Mouse (Mus musculus) ES-Bruce4 (cell line): Measurements from ENCODE around the gene Arhgef10l.

Source experiments
- CTCF ChIP-seq: IDR thresholded peaks from one replicate; pipeline ENCODE4 v1.8.1; 2011; ENCODE audit warnings: low read depth, low read length
- POLR2A ChIP-seq: IDR thresholded peaks from one replicate; pipeline ENCODE4 v1.8.1; 2011; ENCODE audit warnings: low read length; ENCODE audit not compliant: insufficient read depth

DNA sequence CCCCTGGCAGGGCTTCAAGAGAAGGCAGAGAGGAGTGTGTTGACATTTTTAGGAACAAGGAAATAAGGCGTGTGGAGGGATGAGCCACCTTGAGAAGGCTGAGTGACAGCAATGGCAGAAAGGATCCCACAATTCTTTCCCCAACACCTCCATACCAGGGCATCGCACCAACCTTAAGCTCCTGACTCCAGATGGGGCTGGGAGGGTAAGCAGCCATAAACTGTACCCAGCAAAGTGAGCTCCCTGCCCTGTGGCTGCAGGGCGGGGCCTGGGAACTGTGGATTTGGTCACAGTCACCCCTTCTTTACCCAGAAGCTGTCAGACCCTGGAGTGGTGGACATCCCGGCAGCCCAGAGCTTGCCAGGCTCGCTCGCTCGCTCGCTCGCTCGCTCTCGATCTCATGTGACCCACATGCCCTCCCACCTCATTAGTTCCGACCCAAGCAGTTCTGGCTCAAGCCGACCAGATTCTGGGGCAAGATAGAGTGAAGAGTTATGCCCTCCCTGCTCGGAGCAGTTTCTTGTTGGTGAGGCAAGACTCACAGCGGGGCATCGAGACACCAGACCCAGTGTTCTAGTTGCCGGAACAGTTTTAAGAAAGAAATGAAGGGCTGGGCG, 4.3 kb downstream of the Arhgef10l start:
- no peak for TF ChIP-seq CTCF
- no peak for TF ChIP-seq POLR2A
